Mouse (Mus musculus) stomach, embryonic 14.5 days (tissue): ENCODE results near the gene Runx3. TPM values are rescaled to one million over a fixed set of nuclear protein-coding genes. Genes with fewer than 3 reads are reported as not detected.

Experiments
- ATAC-seq: fragments of 200-750 bp; cut with Nextera tagmentation; 2 replicates; pipeline ENCODE4 v1.8.0; 2017; ENCODE audit warnings: low read depth, moderate TSS enrichment; ENCODE audit not compliant: insufficient number of reproducible peaks, insufficient read depth, low FRiP score
- H3K27ac ChIP-seq: fragments of 300-500 bp; sonication (generic); 2 replicates; pipeline ENCODE4 v1.5.1; 2014; ENCODE audit warnings: mild to moderate bottlenecking, low read length, moderate library complexity, mixed read lengths
- H3K27me3 ChIP-seq: fragments of 300-500 bp; sonication (generic); 2 replicates; pipeline ENCODE4 v1.6.1; 2014; ENCODE audit warnings: low read length, control low read depth, mixed read lengths; ENCODE audit not compliant: control insufficient read depth, insufficient read depth
- H3K36me3 ChIP-seq: fragments of 300-500 bp; sonication (generic); 2 replicates; pipeline ENCODE4 v1.6.1; 2014; ENCODE audit warnings: mild to moderate bottlenecking, control low read depth, low read length, moderate library complexity, mixed read lengths; ENCODE audit not compliant: control insufficient read depth, insufficient read depth
- H3K4me1 ChIP-seq: fragments of 300-500 bp; sonication (generic); 2 replicates; pipeline ENCODE4 v1.6.1; 2014; ENCODE audit warnings: low read length, control low read depth, mixed read lengths; ENCODE audit not compliant: control insufficient read depth, insufficient read depth
- H3K4me2 ChIP-seq: fragments of 300-500 bp; sonication (generic); replicated peaks from 2 replicates; pipeline ENCODE4 v1.6.1; 2014; ENCODE audit warnings: low read depth, low read length, control low read depth
- H3K4me3 ChIP-seq: fragments of 300-500 bp; sonication (generic); 2 replicates; pipeline ENCODE4 v1.5.1; 2014; ENCODE audit warnings: low read depth, low read length, control low read depth
- H3K9ac ChIP-seq: fragments of 300-500 bp; sonication (generic); replicated peaks from 2 replicates; pipeline ENCODE4 v1.6.1; 2014; ENCODE audit warnings: low read depth, mild to moderate bottlenecking, control low read depth, low read length, moderate library complexity, mixed read lengths
- H3K9me3 ChIP-seq: fragments of 300-500 bp; sonication (generic); 2 replicates; pipeline ENCODE4 v1.6.1; 2016; ENCODE audit warnings: low read depth, low read length, control low read depth; ENCODE audit not compliant: control insufficient read depth
- WGBS: fragments of 180-500 bp; shearing (Covaris S2); extraction: QIAGEN DNeasy Blood & Tissue Kit; methylation state at CpG from one replicate; pipeline ENCODE4 v1.1.7; 2014; 5-methylcytosine and 5-hydroxymethylcytosine counted together
- polyA plus RNA-seq: library from polyadenylated mRNA; unstranded; fragments of >200 nt; fragmentation: Nextera tagmentation; extraction: Ambion mirVana; gene quantifications from 2 replicates; pipeline ENCODE4 v1.2.1, GENCODE M21; 2014

Runx3 gene
- polyA plus RNA-seq, 1 experiment from 2014 or later, result 0.14 TPM

- Histone ChIP-seq H3K9me3 (no peaks in the 10 kb centered on the region), H3K4me2 (no peak overlapping the region), H3K36me3 (no peaks in the 10 kb centered on the region), H3K4me3 (no peak overlapping the region), H3K9ac (no peak overlapping the region), H3K27me3 (peaks cover 75% of the 10 kb centered on the region), H3K4me1 (0 out of 2 replicates have a peak, but pooled peaks cover 5% of the 10 kb centered on the region), H3K27ac (no peak overlapping the region)
- no peak for ATAC-seq
- 3% methylated on average over 30 of the region's 31 CpGs for WGBS
Observed at GRCm38 (mm10) chr4:135155106-135155800, 34.8 kb downstream of the Runx3 start.

- no peak for ATAC-seq
- no peaks in the 10 kb centered on the region for H3K36me3 ChIP-seq
- 10% methylated on average over 15 of the region's 15 CpGs for WGBS
- no peaks in the 10 kb centered on the region for H3K9me3 ChIP-seq
- H3K27ac ChIP-seq, result no peak overlapping the region
- no peak overlapping the region for H3K4me2 ChIP-seq
- H3K9ac ChIP-seq, result no peak overlapping the region
- H3K4me3 ChIP-seq, result no peak overlapping the region
- H3K4me1 ChIP-seq, result 0 out of 2 replicates have a peak, but pooled peaks cover 5% of the 10 kb centered on the region
- H3K27me3 ChIP-seq, result peaks cover 68% of the 10 kb centered on the region
Observed at GRCm38 (mm10) chr4:135155805-135156469, 35.5 kb downstream of the Runx3 start.

DNA sequence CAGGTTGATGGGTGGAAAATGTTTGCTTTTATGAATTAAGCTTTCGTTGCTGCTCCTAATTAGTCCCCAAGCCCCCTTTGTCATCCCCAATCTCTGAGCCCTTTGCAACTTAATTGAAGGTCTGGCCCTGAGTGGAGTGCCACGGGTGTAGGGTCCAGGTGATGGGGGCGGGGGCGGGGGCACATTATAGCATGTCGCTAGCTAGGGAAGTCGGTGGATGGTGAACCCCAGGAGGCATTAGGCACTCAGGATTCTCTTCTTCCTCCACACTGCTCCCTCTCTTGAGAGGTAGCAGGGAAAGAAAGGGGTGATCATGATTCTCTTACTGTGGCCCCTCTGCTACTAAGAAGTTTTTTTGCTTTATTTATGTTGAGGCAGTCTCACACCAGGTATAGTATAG lies 36.1 kb downstream of the Runx3 start:
- no peak overlapping the region for H3K4me2 ChIP-seq
- H3K9me3 ChIP-seq, result no peaks in the 10 kb centered on the region
- H3K4me1 ChIP-seq, result 0 out of 2 replicates have a peak, but pooled peaks cover 5% of the 10 kb centered on the region
- no peaks in the 10 kb centered on the region for H3K36me3 ChIP-seq
- H3K4me3 ChIP-seq, result no peak overlapping the region
- 19% methylated on average over 6 of the region's 6 CpGs for WGBS
- H3K27ac ChIP-seq, result no peak overlapping the region
- ATAC-seq, result no peak
- no peak overlapping the region for H3K9ac ChIP-seq
- H3K27me3 ChIP-seq, result peaks cover 63% of the 10 kb centered on the region

DNA sequence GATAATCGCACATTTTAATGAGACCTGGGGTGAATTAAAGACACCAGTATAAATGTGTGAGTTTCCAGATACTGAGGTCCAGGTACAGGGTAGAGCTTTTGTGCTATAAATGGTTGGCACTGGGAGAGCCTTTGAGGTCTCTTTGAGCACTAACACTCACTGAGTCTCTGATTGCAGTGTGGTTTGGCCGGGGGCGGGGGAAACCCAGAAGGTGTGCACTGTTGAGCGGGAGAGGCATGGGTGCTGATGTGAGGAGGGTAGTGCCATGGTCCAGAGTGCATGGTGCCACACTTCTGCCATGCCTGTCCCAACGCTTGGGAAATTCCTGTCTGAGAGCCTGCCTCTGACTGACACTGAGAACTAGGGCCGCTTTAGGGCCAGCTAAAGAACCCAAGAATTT lies 36.9 kb downstream of the Runx3 start:
- H3K36me3 ChIP-seq, result no peaks in the 10 kb centered on the region
- ATAC-seq, result no peak
- no peak overlapping the region for H3K9ac ChIP-seq
- H3K27ac ChIP-seq, result no peak overlapping the region
- 20% methylated on average over 6 of the region's 6 CpGs for WGBS
- H3K4me3 ChIP-seq, result no peak overlapping the region
- no peak overlapping the region for H3K4me2 ChIP-seq
- H3K27me3 ChIP-seq, result peaks cover 55% of the 10 kb centered on the region
- H3K9me3 ChIP-seq, result no peaks in the 10 kb centered on the region
- H3K4me1 ChIP-seq, result 0 out of 2 replicates have a peak, but pooled peaks cover 3% of the 10 kb centered on the region

- Histone ChIP-seq H3K36me3 (no peaks in the 10 kb centered on the region), H3K9me3 (no peaks in the 10 kb centered on the region), H3K4me3 (no peak overlapping the region), H3K27me3 (peaks cover 42% of the 10 kb centered on the region), H3K4me2 (no peak overlapping the region), H3K27ac (no peak overlapping the region), H3K4me1 (no peaks in the 10 kb centered on the region), H3K9ac (no peak overlapping the region)
- 9% methylated on average over 9 of the region's 9 CpGs for WGBS
- peak; percentile 69; the same call in 1 of the 2 replicates for ATAC-seq
Observed at GRCm38 (mm10) chr4:135158724-135159409, 38.4 kb downstream of the Runx3 start.

DNA sequence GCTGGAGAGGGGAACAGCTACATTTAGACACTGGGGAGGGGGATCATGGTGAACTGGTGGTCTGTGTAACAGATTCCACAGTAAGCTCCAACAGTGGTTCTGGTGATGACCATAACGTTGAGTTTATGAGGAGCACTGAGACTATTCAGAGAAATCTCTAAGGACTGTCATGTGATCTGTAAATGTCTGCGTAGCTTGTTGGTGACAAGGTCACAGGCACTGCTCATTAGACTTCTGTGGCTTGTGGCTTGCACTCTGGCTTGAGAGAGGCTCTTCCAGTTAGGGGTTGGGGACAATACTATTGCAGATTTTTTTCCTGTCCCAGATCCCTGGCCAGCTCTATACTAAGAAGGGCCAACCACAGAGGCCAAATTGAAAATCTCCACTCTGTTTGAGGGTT lies 39.2 kb downstream of the Runx3 start:
- no peak overlapping the region for H3K27ac ChIP-seq
- ATAC-seq, result no peak
- no peak overlapping the region for H3K9ac ChIP-seq
- no peaks in the 10 kb centered on the region for H3K36me3 ChIP-seq
- peaks cover 42% of the 10 kb centered on the region for H3K27me3 ChIP-seq
- no peaks in the 10 kb centered on the region for H3K9me3 ChIP-seq
- H3K4me2 ChIP-seq, result no peak overlapping the region
- no peaks in the 10 kb centered on the region for H3K4me1 ChIP-seq
- 57% methylated on average over 2 of the region's 2 CpGs for WGBS
- H3K4me3 ChIP-seq, result no peak overlapping the region

DNA sequence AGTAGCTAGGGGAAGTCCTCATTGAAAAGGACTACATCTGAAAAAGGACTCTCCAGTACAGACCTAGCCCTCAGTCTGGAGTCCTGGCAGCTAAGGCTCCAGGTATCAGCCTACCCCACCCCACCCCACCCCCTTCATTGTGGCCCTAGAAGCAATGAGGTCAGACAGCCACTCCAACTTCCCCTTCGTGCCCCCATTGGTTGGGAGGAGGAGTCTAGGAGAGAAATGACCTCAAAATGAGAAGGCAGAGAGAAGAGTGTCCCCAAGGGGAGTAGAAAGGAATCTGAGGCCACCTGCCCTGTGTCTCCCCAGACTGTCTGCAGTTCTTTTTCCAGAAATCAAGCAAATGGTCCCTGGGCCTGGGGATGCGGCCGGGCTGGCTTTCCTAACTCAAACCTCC lies 39.7 kb downstream of the Runx3 start:
- ATAC-seq, result no peak
- Histone ChIP-seq H3K9ac (no peak overlapping the region), H3K9me3 (no peaks in the 10 kb centered on the region), H3K4me3 (no peak overlapping the region), H3K27me3 (peaks cover 42% of the 10 kb centered on the region), H3K4me1 (no peaks in the 10 kb centered on the region), H3K27ac (no peak overlapping the region), H3K4me2 (no peak overlapping the region), H3K36me3 (no peaks in the 10 kb centered on the region)
- WGBS, result 71% methylated on average over 3 of the region's 3 CpGs

- Histone ChIP-seq H3K27ac (no peak overlapping the region), H3K9ac (no peak overlapping the region), H3K27me3 (peaks cover 35% of the 10 kb centered on the region), H3K9me3 (no peaks in the 10 kb centered on the region), H3K4me1 (peaks cover 5% of the 10 kb centered on the region), H3K4me3 (no peak overlapping the region), H3K4me2 (no peak overlapping the region), H3K36me3 (no peaks in the 10 kb centered on the region)
- WGBS, result 83% methylated on average over 11 of the region's 11 CpGs
- no peak for ATAC-seq
Observed at GRCm38 (mm10) chr4:135161441-135161840, 41.0 kb downstream of the Runx3 start.
